Mouse (Mus musculus): ENCODE results near the gene Stx7.

DNA sequence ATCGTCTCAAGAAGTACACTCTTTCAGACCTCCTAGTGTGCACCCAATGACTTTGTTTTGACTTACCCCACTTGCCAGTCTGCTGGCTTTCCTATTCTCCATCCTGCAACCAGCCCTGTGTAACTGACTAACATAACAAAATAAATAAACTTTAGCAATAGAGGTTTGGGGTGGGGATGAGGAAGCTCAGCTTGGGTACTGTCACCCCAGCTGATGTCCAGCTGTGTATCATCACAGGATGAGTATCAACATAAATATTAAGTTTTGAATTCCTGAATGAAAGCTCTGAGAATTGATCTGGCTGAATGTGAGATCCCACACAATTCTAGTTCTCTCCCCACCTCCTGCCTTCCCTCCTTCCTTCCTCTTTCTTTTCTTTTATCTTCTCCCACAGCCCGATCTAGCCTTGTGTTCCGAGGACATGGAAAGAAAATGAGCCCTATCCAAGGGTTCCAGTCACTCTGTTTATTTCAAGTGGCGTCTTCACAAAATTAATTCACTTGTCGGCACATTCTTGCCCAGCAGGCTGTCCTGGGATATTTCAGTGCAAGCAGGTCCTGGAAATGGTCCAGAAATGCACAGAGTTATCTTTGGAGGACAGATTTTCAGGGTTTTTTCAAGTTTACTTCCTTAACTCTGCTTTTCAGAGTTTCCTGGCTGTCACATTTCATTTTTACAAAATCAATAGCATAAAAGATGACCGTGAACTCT lies 68.6 kb downstream of the Stx7 start:
- TF ChIP-seq POLR2A (IDR thresholded peaks at IDR 0.05; ENCODE audit: borderline replicate concordance, insufficient read depth, low read length): no peak
- no peak for TF ChIP-seq CTCF (IDR thresholded peaks at IDR 0.05; ENCODE audit: borderline replicate concordance, insufficient read depth, low read depth, low read length)
